Mouse (Mus musculus): ENCODE measurements around the gene Chmp6. TPM values are rescaled to one million over a fixed set of nuclear protein-coding genes. Genes with fewer than 3 reads are reported as not detected.

Gene Chmp6
- polyA plus RNA-seq, 1 experiment from 2014 or later = 97.2 TPM

GRCm38 (mm10) chr11:119912845-119913244 is 396 bp upstream of the Chmp6 start:
- H3K27me3 ChIP-seq = 0 out of 2 replicates have a peak, but pooled peaks cover under 1% of the 10 kb centered on the region
- H3K9ac ChIP-seq = peak overlapping the region; percentile 96; the same call in 1 of the 2 replicates
- peaks cover 40% of the 10 kb centered on the region for H3K4me1 ChIP-seq
- H3K27ac ChIP-seq = peak overlapping the region; percentile 34; the same call in 1 of the 2 replicates
- peak overlapping the region; percentile 93 for H3K4me2 ChIP-seq
- H3K4me3 ChIP-seq = peak overlapping the region; percentile 94
- H3K9me3 ChIP-seq = no peaks in the 10 kb centered on the region
- no peak for ATAC-seq (ENCODE audit: insufficient number of reproducible peaks, low FRiP score, low TSS enrichment, low read depth)
- 6% methylated on average over 7 of the region's 7 CpGs for WGBS
- peaks cover 26% of the 10 kb centered on the region for H3K36me3 ChIP-seq

GRCm38 (mm10) chr11:119913935-119914314 is 684 bp downstream of the Chmp6 start:
- Histone ChIP-seq H3K4me1 (peaks cover 40% of the 10 kb centered on the region), H3K27me3 (no peaks in the 10 kb centered on the region), H3K4me2 (peak overlapping the region; percentile 93), H3K36me3 (peaks cover 37% of the 10 kb centered on the region), H3K9me3 (no peaks in the 10 kb centered on the region), H3K4me3 (peak overlapping the region; percentile 94), H3K27ac (peak overlapping the region; percentile 86), H3K9ac (peak overlapping the region; percentile 96)
- whole genome bisulfite sequencing = under 1% methylated on average over 26 of the region's 26 CpGs
- no peak for ATAC-seq (ENCODE audit: insufficient number of reproducible peaks, low FRiP score, low TSS enrichment, low read depth)

GRCm38 (mm10) chr11:119914381-119914780 is 1.1 kb downstream of the Chmp6 start:
- H3K4me2 ChIP-seq = peak overlapping the region; percentile 93
- peaks cover 40% of the 10 kb centered on the region for H3K4me1 ChIP-seq
- H3K9ac ChIP-seq = peak overlapping the region; percentile 96
- H3K36me3 ChIP-seq = peaks cover 41% of the 10 kb centered on the region
- no peaks in the 10 kb centered on the region for H3K27me3 ChIP-seq
- peak overlapping the region; percentile 94 for H3K4me3 ChIP-seq
- H3K9me3 ChIP-seq = no peaks in the 10 kb centered on the region
- no peak for ATAC-seq (ENCODE audit: insufficient number of reproducible peaks, low FRiP score, low TSS enrichment, low read depth)
- H3K27ac ChIP-seq = peak overlapping the region; percentile 86
- 22% methylated on average over 4 of the region's 4 CpGs for WGBS

- Histone ChIP-seq H3K4me1 (peaks cover 34% of the 10 kb centered on the region), H3K27me3 (no peaks in the 10 kb centered on the region), H3K4me3 (no peak overlapping the region), H3K9ac (0 out of 2 replicates have a peak overlapping the region, but pooled peaks have one; percentile 18), H3K27ac (0 out of 2 replicates have a peak overlapping the region, but pooled peaks have one; percentile 18), H3K4me2 (no peak overlapping the region), H3K9me3 (no peaks in the 10 kb centered on the region), H3K36me3 (peaks cover 51% of the 10 kb centered on the region)
- no peak for ATAC-seq (ENCODE audit: insufficient number of reproducible peaks, low FRiP score, low TSS enrichment, low read depth)
- WGBS = 87% methylated on average over 9 of the region's 9 CpGs
Observed at GRCm38 (mm10) chr11:119915666-119916065, 2.4 kb downstream of the Chmp6 start.

GRCm38 (mm10) chr11:119916102-119916790 is 3.0 kb downstream of the Chmp6 start:
- Histone ChIP-seq H3K36me3 (peaks cover 51% of the 10 kb centered on the region), H3K9ac (no peak overlapping the region), H3K27me3 (no peaks in the 10 kb centered on the region), H3K9me3 (no peaks in the 10 kb centered on the region), H3K4me3 (no peak overlapping the region), H3K27ac (no peak overlapping the region), H3K4me1 (peaks cover 34% of the 10 kb centered on the region), H3K4me2 (no peak overlapping the region)
- ATAC-seq (ENCODE audit: insufficient number of reproducible peaks, low FRiP score, low TSS enrichment, low read depth) = no peak
- 84% methylated on average over 15 of the region's 15 CpGs for WGBS

- H3K4me2 ChIP-seq = no peak overlapping the region
- ATAC-seq (ENCODE audit: insufficient number of reproducible peaks, low FRiP score, low TSS enrichment, low read depth) = no peak
- no peak overlapping the region for H3K4me3 ChIP-seq
- no peak overlapping the region for H3K9ac ChIP-seq
- no peaks in the 10 kb centered on the region for H3K9me3 ChIP-seq
- 93% methylated on average over 21 of the region's 21 CpGs for WGBS
- no peak overlapping the region for H3K27ac ChIP-seq
- peaks cover 34% of the 10 kb centered on the region for H3K4me1 ChIP-seq
- H3K36me3 ChIP-seq = peaks cover 51% of the 10 kb centered on the region
- no peaks in the 10 kb centered on the region for H3K27me3 ChIP-seq
Observed at GRCm38 (mm10) chr11:119916834-119917469, 3.7 kb downstream of the Chmp6 start.

GRCm38 (mm10) chr11:119918521-119918920 is 5.3 kb downstream of the Chmp6 start:
- no peaks in the 10 kb centered on the region for H3K9me3 ChIP-seq
- no peak overlapping the region for H3K27ac ChIP-seq
- no peak for ATAC-seq (ENCODE audit: insufficient number of reproducible peaks, low FRiP score, low TSS enrichment, low read depth)
- H3K4me1 ChIP-seq = peaks cover 24% of the 10 kb centered on the region
- H3K4me2 ChIP-seq = no peak overlapping the region
- H3K27me3 ChIP-seq = no peaks in the 10 kb centered on the region
- H3K9ac ChIP-seq = no peak overlapping the region
- H3K4me3 ChIP-seq = no peak overlapping the region
- peaks cover 51% of the 10 kb centered on the region for H3K36me3 ChIP-seq
- 87% methylated on average over 7 of the region's 7 CpGs for WGBS

- Histone ChIP-seq H3K4me1 (peaks cover 20% of the 10 kb centered on the region), H3K27ac (no peak overlapping the region), H3K9me3 (no peaks in the 10 kb centered on the region), H3K4me2 (no peak overlapping the region), H3K27me3 (no peaks in the 10 kb centered on the region), H3K36me3 (peaks cover 51% of the 10 kb centered on the region), H3K4me3 (no peak overlapping the region), H3K9ac (no peak overlapping the region)
- WGBS = 96% methylated on average over 4 of the region's 4 CpGs
- ATAC-seq (ENCODE audit: insufficient number of reproducible peaks, low FRiP score, low TSS enrichment, low read depth) = no peak
Observed at GRCm38 (mm10) chr11:119919432-119919831, 6.2 kb downstream of the Chmp6 start.

- H3K27ac ChIP-seq = 0 out of 2 replicates have a peak overlapping the region, but pooled peaks have one; percentile 2
- 59% methylated on average over 8 of the region's 8 CpGs for WGBS
- no peaks in the 10 kb centered on the region for H3K9me3 ChIP-seq
- H3K4me1 ChIP-seq = peaks cover 16% of the 10 kb centered on the region
- no peak overlapping the region for H3K9ac ChIP-seq
- ATAC-seq (ENCODE audit: insufficient number of reproducible peaks, low FRiP score, low TSS enrichment, low read depth) = no peak
- H3K4me2 ChIP-seq = no peak overlapping the region
- H3K27me3 ChIP-seq = no peaks in the 10 kb centered on the region
- peaks cover 51% of the 10 kb centered on the region for H3K36me3 ChIP-seq
- H3K4me3 ChIP-seq = no peak overlapping the region
Observed at GRCm38 (mm10) chr11:119919897-119920296, 6.7 kb downstream of the Chmp6 start.

- Histone ChIP-seq H3K9ac (no peak overlapping the region), H3K9me3 (no peaks in the 10 kb centered on the region), H3K4me2 (no peak overlapping the region), H3K4me1 (peaks cover 8% of the 10 kb centered on the region), H3K27ac (0 out of 2 replicates have a peak overlapping the region, but pooled peaks have one; percentile 2), H3K4me3 (no peak overlapping the region), H3K36me3 (peaks cover 46% of the 10 kb centered on the region), H3K27me3 (no peaks in the 10 kb centered on the region)
- no peak for ATAC-seq (ENCODE audit: insufficient number of reproducible peaks, low FRiP score, low TSS enrichment, low read depth)
- WGBS = 87% methylated on average over 5 of the region's 5 CpGs
Observed at GRCm38 (mm10) chr11:119920668-119921067, 7.4 kb downstream of the Chmp6 start.

- no peaks in the 10 kb centered on the region for H3K9me3 ChIP-seq
- WGBS = 66% methylated on average over 5 of the region's 5 CpGs
- H3K36me3 ChIP-seq = peaks cover 2% of the 10 kb centered on the region; the same call in 1 of the 2 replicates
- no peak overlapping the region for H3K27ac ChIP-seq
- H3K4me3 ChIP-seq = no peak overlapping the region
- H3K27me3 ChIP-seq = no peaks in the 10 kb centered on the region
- ATAC-seq (ENCODE audit: insufficient number of reproducible peaks, low FRiP score, low TSS enrichment, low read depth) = no peak
- peaks cover 1% of the 10 kb centered on the region; the same call in 1 of the 2 replicates for H3K4me1 ChIP-seq
- no peak overlapping the region for H3K4me2 ChIP-seq
- H3K9ac ChIP-seq = no peak overlapping the region
Observed at GRCm38 (mm10) chr11:119925176-119925575, 11.9 kb downstream of the Chmp6 start.

GRCm38 (mm10) chr11:119926762-119927161 is 13.5 kb downstream of the Chmp6 start:
- Histone ChIP-seq H3K27me3 (no peaks in the 10 kb centered on the region), H3K4me2 (no peak overlapping the region), H3K36me3 (no peaks in the 10 kb centered on the region), H3K4me3 (no peak overlapping the region), H3K9me3 (no peaks in the 10 kb centered on the region), H3K9ac (no peak overlapping the region), H3K27ac (no peak overlapping the region), H3K4me1 (peaks cover 6% of the 10 kb centered on the region; the same call in 1 of the 2 replicates)
- no peak for ATAC-seq (ENCODE audit: insufficient number of reproducible peaks, low FRiP score, low TSS enrichment, low read depth)
- 57% methylated on average over 5 of the region's 5 CpGs for WGBS

Data from limb, embryonic 15.5 days (tissue).